Mouse (Mus musculus) large intestine, adult 2 months (tissue): ENCODE measurements around the gene Ehmt1. TPM values are rescaled to one million over a fixed set of nuclear protein-coding genes. Genes with fewer than 3 reads are reported as not detected.

ENCODE experiments used
- polyA plus RNA-seq: library from polyadenylated mRNA; depleted of rRNA; stranded (reverse); fragments of >200 nt; gene quantifications from 2 replicates; pipeline ENCODE4 v1.2.3, GENCODE M21; 2012; rRNA removed

Ehmt1 gene
- polyA plus RNA-seq, 1 experiment: 39.0 TPM

Other genes with a start within 250 kb of the Ehmt1 start
- gene Cacna1b, start 156.5 kb downstream of the Ehmt1 start, polyA plus RNA-seq: 2.1 and 4.2 TPM in 2 replicates
- gene Arrdc1, start 15.6 kb upstream of the Ehmt1 start, polyA plus RNA-seq: 175 and 179 TPM in 2 replicates
- 10.7 and 12.0 TPM in 2 replicates for gene Zmynd19, start 30.2 kb upstream of the Ehmt1 start, polyA plus RNA-seq
- gene Dph7, start 42.8 kb upstream of the Ehmt1 start, polyA plus RNA-seq: 10.0 and 10.8 TPM in 2 replicates
- 37.5 and 39.9 TPM in 2 replicates for gene Mrpl41, start 55.5 kb upstream of the Ehmt1 start, polyA plus RNA-seq
- 11.0 and 23.4 TPM in 2 replicates for gene Pnpla7, start 56.4 kb upstream of the Ehmt1 start, polyA plus RNA-seq
- gene Nsmf, start 134.7 kb upstream of the Ehmt1 start, polyA plus RNA-seq: 48.7 and 62.3 TPM in 2 replicates
- 176 and 274 TPM in 2 replicates for gene Entpd8, start 160.7 kb upstream of the Ehmt1 start, polyA plus RNA-seq
- gene Noxa1, start 175.5 kb upstream of the Ehmt1 start, polyA plus RNA-seq: 39.3 and 46.9 TPM in 2 replicates